Mouse (Mus musculus): ENCODE results near the gene Senp2. TPM values are rescaled to one million over a fixed set of nuclear protein-coding genes. Genes with fewer than 3 reads are reported as not detected.

Senp2 gene
- total RNA-seq (2014; fragmentation: Nextera tagmentation), result 104 and 111 TPM in 2 replicates
- total RNA-seq (2017), result 34.6 and 45.1 TPM in 2 replicates
- polyA plus RNA-seq (2012), result 15.6 and 16.3 TPM in 2 replicates

- Histone ChIP-seq H3K4me1 (ENCODE audit: insufficient read depth, low read depth, low read length) (peaks cover 31% of the 10 kb centered on the region), H3K27me3 (ENCODE audit: insufficient read depth, low read length) (peaks cover 11% of the 10 kb centered on the region), H3K36me3 (replicated peaks) (peaks cover 22% of the 10 kb centered on the region), H3K4me3 (ENCODE audit: low read depth, low read length) (peak within 1 kb of the TSS; percentile 95), H3K9me3 (replicated peaks) (no peaks in the 10 kb centered on the region)
- TF ChIP-seq GATA2 (IDR thresholded peaks at IDR 0.05; ENCODE audit: borderline replicate concordance, low read depth, low read length), result no peak
- TF ChIP-seq GATA1 (IDR thresholded peaks at IDR 0.05; ENCODE audit: borderline replicate concordance, low read length), result no peak
- TF ChIP-seq CTCF (IDR thresholded peaks at IDR 0.05; ENCODE audit: low read depth, low read length), result no peak
- TF ChIP-seq POLR2AphosphoS5 (IDR thresholded peaks at IDR 0.05; ENCODE audit: insufficient replicate concordance, low read depth, low read length), result no peak
- TF ChIP-seq TAL1 (conservative IDR thresholded peaks at IDR 0.05; ENCODE audit: low read depth, low read length), result no peak
- peak; percentile 99 for ATAC-seq (ENCODE audit: extremely low read depth, insufficient number of reproducible peaks, low FRiP score, poor library complexity, severe bottlenecking)
- peak; percentile 86 for DNase-seq (ENCODE audit: low spot score)
These were observed at the start of gene Senp2 for GRCm38 (mm10) chr16:22009099-22009584. Gene Senp2, plus strand, starts transcription at chr16:22009484.

GRCm38 (mm10) chr16:21965576-21965975 lies 43.7 kb upstream of the Senp2 start:
- H3K4me1 ChIP-seq (ENCODE audit: insufficient read depth, low read depth, low read length), result no peaks in the 10 kb centered on the region
- DNase-seq (ENCODE audit: low spot score) (no peak), ATAC-seq (ENCODE audit: extremely low read depth, insufficient number of reproducible peaks, low FRiP score, poor library complexity, severe bottlenecking) (no peak)
- H3K36me3 ChIP-seq (replicated peaks), result no peaks in the 10 kb centered on the region
- TF ChIP-seq CTCF (IDR thresholded peaks at IDR 0.05; ENCODE audit: low read depth, low read length) (no peak), GATA2 (IDR thresholded peaks at IDR 0.05; ENCODE audit: borderline replicate concordance, low read depth, low read length) (no peak), POLR2AphosphoS5 (IDR thresholded peaks at IDR 0.05; ENCODE audit: insufficient replicate concordance, low read depth, low read length) (no peak), TAL1 (conservative IDR thresholded peaks at IDR 0.05; ENCODE audit: low read depth, low read length) (no peak), GATA1 (IDR thresholded peaks at IDR 0.05; ENCODE audit: borderline replicate concordance, low read length) (no peak)
- H3K4me3 ChIP-seq (ENCODE audit: low read depth, low read length), result no peak overlapping the region
- H3K27me3 ChIP-seq (ENCODE audit: insufficient read depth, low read length), result peaks cover 6% of the 10 kb centered on the region
- no peaks in the 10 kb centered on the region for H3K9me3 ChIP-seq (replicated peaks)

DNA sequence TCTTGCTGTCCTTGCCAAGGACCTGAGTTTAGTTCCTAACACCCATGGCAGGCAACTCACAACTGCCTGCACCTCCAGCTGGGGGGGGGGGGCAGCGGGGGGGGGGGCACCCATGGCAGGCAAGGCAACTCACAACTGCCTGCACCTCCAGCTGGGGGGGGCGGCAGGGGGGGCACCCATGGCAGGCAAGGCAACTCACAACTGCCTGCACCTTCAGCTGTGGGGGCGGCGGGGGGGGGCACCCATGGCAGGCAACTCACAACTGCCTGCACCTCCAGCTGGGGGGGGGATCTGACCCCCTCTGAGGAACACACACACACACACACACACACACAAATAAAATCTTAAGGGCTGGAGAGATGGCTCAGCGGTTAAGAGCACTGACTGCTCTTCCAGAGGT lies 39.4 kb upstream of the Senp2 start:
- no peak for DNase-seq (ENCODE audit: low spot score)
- Histone ChIP-seq H3K27me3 (ENCODE audit: insufficient read depth, low read length) (peaks cover 2% of the 10 kb centered on the region; the same call in 1 of the 2 replicates), H3K36me3 (replicated peaks) (no peaks in the 10 kb centered on the region), H3K4me1 (ENCODE audit: insufficient read depth, low read depth, low read length) (no peaks in the 10 kb centered on the region), H3K9me3 (replicated peaks) (no peaks in the 10 kb centered on the region), H3K4me3 (ENCODE audit: low read depth, low read length) (no peak overlapping the region)
- no peak for ATAC-seq (ENCODE audit: extremely low read depth, insufficient number of reproducible peaks, low FRiP score, poor library complexity, severe bottlenecking)
- TF ChIP-seq POLR2AphosphoS5 (IDR thresholded peaks at IDR 0.05; ENCODE audit: insufficient replicate concordance, low read depth, low read length), result no peak
- no peak for TF ChIP-seq GATA1 (IDR thresholded peaks at IDR 0.05; ENCODE audit: borderline replicate concordance, low read length)
- no peak for TF ChIP-seq CTCF (IDR thresholded peaks at IDR 0.05; ENCODE audit: low read depth, low read length)
- no peak for TF ChIP-seq TAL1 (conservative IDR thresholded peaks at IDR 0.05; ENCODE audit: low read depth, low read length)
- no peak for TF ChIP-seq GATA2 (IDR thresholded peaks at IDR 0.05; ENCODE audit: borderline replicate concordance, low read depth, low read length)

GRCm38 (mm10) chr16:21970536-21970935 lies 38.7 kb upstream of the Senp2 start:
- Histone ChIP-seq H3K4me1 (ENCODE audit: insufficient read depth, low read depth, low read length) (no peaks in the 10 kb centered on the region), H3K9me3 (replicated peaks) (no peaks in the 10 kb centered on the region), H3K27me3 (ENCODE audit: insufficient read depth, low read length) (peaks cover 5% of the 10 kb centered on the region; the same call in 1 of the 2 replicates), H3K36me3 (replicated peaks) (no peaks in the 10 kb centered on the region), H3K4me3 (ENCODE audit: low read depth, low read length) (no peak overlapping the region)
- DNase-seq (ENCODE audit: low spot score) (no peak), ATAC-seq (ENCODE audit: extremely low read depth, insufficient number of reproducible peaks, low FRiP score, poor library complexity, severe bottlenecking) (no peak)
- no peak for TF ChIP-seq GATA1 (IDR thresholded peaks at IDR 0.05; ENCODE audit: borderline replicate concordance, low read length)
- TF ChIP-seq GATA2 (IDR thresholded peaks at IDR 0.05; ENCODE audit: borderline replicate concordance, low read depth, low read length), result no peak
- no peak for TF ChIP-seq POLR2AphosphoS5 (IDR thresholded peaks at IDR 0.05; ENCODE audit: insufficient replicate concordance, low read depth, low read length)
- TF ChIP-seq TAL1 (conservative IDR thresholded peaks at IDR 0.05; ENCODE audit: low read depth, low read length), result no peak
- TF ChIP-seq CTCF (IDR thresholded peaks at IDR 0.05; ENCODE audit: low read depth, low read length), result no peak

DNA sequence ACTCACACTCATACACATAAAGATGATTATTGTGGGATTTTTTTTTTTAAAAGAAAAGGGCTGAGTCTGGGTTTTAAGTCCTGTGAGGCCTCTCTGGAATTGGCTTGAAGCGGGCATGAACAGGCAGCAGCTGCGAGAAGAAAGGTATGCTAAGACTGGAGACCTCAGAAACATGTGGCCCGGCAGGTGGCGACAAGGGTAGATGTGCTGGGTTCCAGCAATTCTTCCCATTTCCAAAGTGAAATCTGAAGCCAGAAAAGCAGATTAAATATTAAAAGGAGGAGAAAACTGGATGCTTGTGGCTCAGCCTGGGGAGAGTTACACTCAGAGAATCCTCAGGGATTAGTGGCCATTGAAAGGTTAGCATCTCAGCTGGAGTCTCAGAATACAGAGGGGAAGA lies 37.8 kb upstream of the Senp2 start:
- Histone ChIP-seq H3K4me1 (ENCODE audit: insufficient read depth, low read depth, low read length) (no peaks in the 10 kb centered on the region), H3K36me3 (replicated peaks) (no peaks in the 10 kb centered on the region), H3K9me3 (replicated peaks) (no peaks in the 10 kb centered on the region), H3K27me3 (ENCODE audit: insufficient read depth, low read length) (peaks cover 13% of the 10 kb centered on the region; the same call in 1 of the 2 replicates), H3K4me3 (ENCODE audit: low read depth, low read length) (no peak overlapping the region)
- DNase-seq (ENCODE audit: low spot score) (no peak), ATAC-seq (ENCODE audit: extremely low read depth, insufficient number of reproducible peaks, low FRiP score, poor library complexity, severe bottlenecking) (no peak)
- TF ChIP-seq CTCF (IDR thresholded peaks at IDR 0.05; ENCODE audit: low read depth, low read length), result no peak
- TF ChIP-seq GATA2 (IDR thresholded peaks at IDR 0.05; ENCODE audit: borderline replicate concordance, low read depth, low read length), result no peak
- no peak for TF ChIP-seq TAL1 (conservative IDR thresholded peaks at IDR 0.05; ENCODE audit: low read depth, low read length)
- TF ChIP-seq POLR2AphosphoS5 (IDR thresholded peaks at IDR 0.05; ENCODE audit: insufficient replicate concordance, low read depth, low read length), result no peak
- no peak for TF ChIP-seq GATA1 (IDR thresholded peaks at IDR 0.05; ENCODE audit: borderline replicate concordance, low read length)

DNA sequence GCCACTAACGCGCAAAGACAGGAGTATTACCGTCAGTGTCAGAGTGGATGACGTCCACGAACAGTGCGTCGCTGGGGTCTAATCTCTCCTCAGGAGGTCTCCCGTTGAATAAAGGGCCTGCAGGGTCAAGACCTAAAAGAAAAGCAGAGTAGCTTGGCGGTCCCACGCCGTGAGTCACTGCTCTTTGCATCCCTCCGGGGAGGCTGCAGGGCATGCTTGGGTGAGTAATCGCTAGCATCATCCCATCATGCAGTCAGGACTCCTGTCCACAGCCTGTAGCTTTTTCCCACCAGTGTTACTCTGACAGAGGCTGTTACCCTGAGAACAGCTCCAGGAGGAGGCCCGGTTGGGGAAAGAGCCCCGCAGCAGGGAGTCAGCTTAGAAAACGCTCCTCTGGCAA lies 33.1 kb upstream of the Senp2 start:
- no peak for TF ChIP-seq GATA2 (IDR thresholded peaks at IDR 0.05; ENCODE audit: borderline replicate concordance, low read depth, low read length)
- no peak for TF ChIP-seq CTCF (IDR thresholded peaks at IDR 0.05; ENCODE audit: low read depth, low read length)
- TF ChIP-seq TAL1 (conservative IDR thresholded peaks at IDR 0.05; ENCODE audit: low read depth, low read length), result no peak
- TF ChIP-seq POLR2AphosphoS5 (IDR thresholded peaks at IDR 0.05; ENCODE audit: insufficient replicate concordance, low read depth, low read length), result no peak
- TF ChIP-seq GATA1 (IDR thresholded peaks at IDR 0.05; ENCODE audit: borderline replicate concordance, low read length), result no peak
- DNase-seq (ENCODE audit: low spot score) (no peak), ATAC-seq (ENCODE audit: extremely low read depth, insufficient number of reproducible peaks, low FRiP score, poor library complexity, severe bottlenecking) (no peak)
- Histone ChIP-seq H3K27me3 (ENCODE audit: insufficient read depth, low read length) (peaks cover 40% of the 10 kb centered on the region), H3K36me3 (replicated peaks) (no peaks in the 10 kb centered on the region), H3K4me1 (ENCODE audit: insufficient read depth, low read depth, low read length) (no peaks in the 10 kb centered on the region), H3K4me3 (ENCODE audit: low read depth, low read length) (no peak overlapping the region), H3K9me3 (replicated peaks) (no peaks in the 10 kb centered on the region)

Data from G1E (cell line).